Mouse (Mus musculus): ENCODE data around the gene Igfbp1.

DNA sequence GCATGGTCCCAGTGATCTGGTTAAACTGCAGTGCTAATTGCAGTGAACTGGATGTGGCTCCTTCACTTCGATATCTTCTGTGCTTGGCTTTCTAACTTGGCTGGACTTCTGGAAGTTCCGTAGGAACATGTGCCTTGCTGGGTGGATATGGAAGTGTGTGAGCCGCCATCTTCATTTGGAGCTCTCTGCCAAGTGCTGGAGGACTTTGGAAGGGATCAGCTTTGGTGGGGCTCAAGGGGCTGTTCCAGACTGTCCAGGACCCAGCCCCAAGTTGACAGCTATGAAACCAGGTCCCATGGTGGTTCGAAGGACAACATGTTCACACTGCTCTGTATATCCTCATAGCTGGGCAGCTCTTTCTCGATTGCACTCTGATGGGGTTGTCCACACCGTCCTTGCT is 41.0 kb downstream of the Igfbp1 start:
- no peak for TF ChIP-seq CTCF (IDR thresholded peaks at IDR 0.05; ENCODE audit: low read depth)
- TF ChIP-seq EP300 (IDR thresholded peaks at IDR 0.05; ENCODE audit: low read depth): no peak

Data from liver, embryonic 14.5 days (tissue).